Mouse (Mus musculus): ENCODE measurements around the gene Grrp1.

- TF ChIP-seq POLR2A (IDR thresholded peaks at IDR 0.05; ENCODE audit: borderline replicate concordance, extremely low read depth, insufficient read depth, insufficient read length, poor library complexity, severe bottlenecking) (no peak), CTCF (IDR thresholded peaks at IDR 0.05; ENCODE audit: borderline replicate concordance, extremely low read depth, insufficient read depth, insufficient read length) (no peak)
Measured at GRCm38 (mm10) chr4:134273417-134274345, 19.8 kb upstream of the Grrp1 start.
